Mouse (Mus musculus) liver, embryonic 14.5 days (tissue): ENCODE data around the gene Slc22a7.

Experiments
- CTCF ChIP-seq: IDR thresholded peaks from 2 replicates; pipeline ENCODE4 v1.5.1; 2016; ENCODE audit warnings: antibody characterized with exemption, low read depth, control low read depth
- EP300 ChIP-seq: IDR thresholded peaks from 2 replicates; pipeline ENCODE4 v1.6.1; 2016; ENCODE audit warnings: antibody characterized with exemption, low read depth

DNA sequence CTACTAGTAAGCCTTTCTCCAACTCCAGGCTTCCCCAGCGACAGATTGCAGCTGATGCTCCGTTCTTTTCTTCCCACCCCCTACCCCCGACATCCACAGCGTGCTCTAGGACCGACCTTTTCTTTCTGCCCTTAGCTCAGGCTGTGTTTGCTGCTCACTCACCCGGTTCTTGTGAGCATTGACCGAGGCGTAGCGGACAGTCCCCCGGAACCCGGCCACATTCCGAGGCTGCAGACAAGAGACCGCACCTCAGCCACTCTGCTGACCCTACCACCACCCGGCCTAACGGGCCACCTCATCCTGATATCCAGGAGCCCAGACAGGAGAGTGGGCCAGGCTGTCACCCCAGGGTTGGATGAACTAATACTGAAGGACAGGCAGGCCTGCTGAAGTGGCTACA is 39.0 kb upstream of the Slc22a7 start:
- TF ChIP-seq CTCF, result no peak
- TF ChIP-seq EP300, result no peak
